Mouse (Mus musculus): ENCODE measurements around the gene Mrtfb. TPM values are rescaled to one million over a fixed set of nuclear protein-coding genes. Genes with fewer than 3 reads are reported as not detected.

Mrtfb gene
- total RNA-seq, 2 experiments from 2014 or later, result 19.8 to 24.9 TPM

GRCm38 (mm10) chr16:13381771-13382170 is 125.5 kb downstream of the Mrtfb start:
- no peak for DNase-seq (ENCODE audit: low spot score in 2 of 2)

GRCm38 (mm10) chr16:13387306-13387705 is 131.0 kb downstream of the Mrtfb start:
- DNase-seq (ENCODE audit: low spot score in 2 of 2), result no peak

- DNase-seq (ENCODE audit: low spot score in 2 of 2), result no peak
Observed at GRCm38 (mm10) chr16:13400375-13400774, 144.1 kb downstream of the Mrtfb start.

- no peak for DNase-seq (ENCODE audit: low spot score in 2 of 2)
Observed at GRCm38 (mm10) chr16:13401591-13401990, 145.3 kb downstream of the Mrtfb start.

GRCm38 (mm10) chr16:13404656-13405055 is 148.4 kb downstream of the Mrtfb start:
- no peak for DNase-seq (ENCODE audit: low spot score in 2 of 2)

- DNase-seq (ENCODE audit: low spot score in 2 of 2), result no peak
Observed at GRCm38 (mm10) chr16:13405403-13405802, 149.1 kb downstream of the Mrtfb start.

GRCm38 (mm10) chr16:13409530-13410163 is 153.4 kb downstream of the Mrtfb start:
- peak in 1 of 2 experiments; percentile 31 for DNase-seq (ENCODE audit: low spot score in 2 of 2)

- no peak for DNase-seq (ENCODE audit: low spot score in 2 of 2)
Observed at GRCm38 (mm10) chr16:13410760-13411159, 154.5 kb downstream of the Mrtfb start.

- DNase-seq (ENCODE audit: low spot score in 2 of 2), result no peak
Observed at GRCm38 (mm10) chr16:13411531-13411930, 155.2 kb downstream of the Mrtfb start.

GRCm38 (mm10) chr16:13414566-13414965 is 158.3 kb downstream of the Mrtfb start:
- no peak for DNase-seq (ENCODE audit: low spot score in 2 of 2)

- DNase-seq (ENCODE audit: low spot score in 2 of 2), result no peak
Observed at GRCm38 (mm10) chr16:13414972-13415371, 158.7 kb downstream of the Mrtfb start.

GRCm38 (mm10) chr16:13415465-13415864 is 159.2 kb downstream of the Mrtfb start:
- no peak for DNase-seq (ENCODE audit: low spot score in 2 of 2)

GRCm38 (mm10) chr16:13416465-13416864 is 160.2 kb downstream of the Mrtfb start:
- no peak for DNase-seq (ENCODE audit: low spot score in 2 of 2)

GRCm38 (mm10) chr16:13417904-13418303 is 161.6 kb downstream of the Mrtfb start:
- no peak for DNase-seq (ENCODE audit: low spot score in 2 of 2)

GRCm38 (mm10) chr16:13419752-13420151 is 163.5 kb downstream of the Mrtfb start:
- no peak for DNase-seq (ENCODE audit: low spot score in 2 of 2)

GRCm38 (mm10) chr16:13422522-13422921 is 166.2 kb downstream of the Mrtfb start:
- no peak for DNase-seq (ENCODE audit: low spot score in 2 of 2)

GRCm38 (mm10) chr16:13423587-13424355 is 167.5 kb downstream of the Mrtfb start:
- no peak for DNase-seq (ENCODE audit: low spot score in 2 of 2)

- no peak for DNase-seq (ENCODE audit: low spot score in 2 of 2)
Observed at GRCm38 (mm10) chr16:13425804-13426203, 169.5 kb downstream of the Mrtfb start.

GRCm38 (mm10) chr16:13426831-13427589 is 170.7 kb downstream of the Mrtfb start:
- DNase-seq (ENCODE audit: low spot score in 2 of 2), result no peak

GRCm38 (mm10) chr16:13428077-13428476 is 171.8 kb downstream of the Mrtfb start:
- no peak for DNase-seq (ENCODE audit: low spot score in 2 of 2)

GRCm38 (mm10) chr16:13428806-13429205 is 172.5 kb downstream of the Mrtfb start:
- no peak for DNase-seq (ENCODE audit: low spot score in 2 of 2)
